Mouse (Mus musculus): ENCODE data around the gene Sdsl. TPM values are rescaled to one million over a fixed set of nuclear protein-coding genes. Genes with fewer than 3 reads are reported as not detected.

Sdsl gene
- polyA plus RNA-seq, 1 experiment from 2014 or later, result 8.6 TPM

DNA sequence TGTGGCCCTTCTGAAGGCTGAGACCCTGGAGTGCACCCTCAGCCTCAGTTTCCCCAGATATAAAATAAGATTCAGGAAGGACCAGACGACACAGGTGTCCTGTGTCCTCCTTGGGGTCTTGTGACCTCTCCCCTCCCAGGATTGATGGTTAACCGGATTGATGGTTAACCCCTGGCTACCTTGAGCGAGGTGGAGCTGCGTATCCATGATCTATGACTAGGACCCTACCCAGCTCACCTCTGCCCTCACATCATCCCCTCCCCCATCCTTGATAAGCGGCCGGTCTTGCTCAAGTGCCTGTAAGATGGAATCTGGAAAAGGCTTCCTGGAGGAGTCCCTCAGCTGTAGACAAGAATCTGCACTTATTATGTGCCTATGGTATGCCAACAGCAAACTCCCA lies 3.8 kb downstream of the Sdsl start:
- H3K4me2 ChIP-seq, result no peak overlapping the region
- ATAC-seq (replicated peaks; ENCODE audit: insufficient number of reproducible peaks, low FRiP score, low TSS enrichment), result no peak

DNA sequence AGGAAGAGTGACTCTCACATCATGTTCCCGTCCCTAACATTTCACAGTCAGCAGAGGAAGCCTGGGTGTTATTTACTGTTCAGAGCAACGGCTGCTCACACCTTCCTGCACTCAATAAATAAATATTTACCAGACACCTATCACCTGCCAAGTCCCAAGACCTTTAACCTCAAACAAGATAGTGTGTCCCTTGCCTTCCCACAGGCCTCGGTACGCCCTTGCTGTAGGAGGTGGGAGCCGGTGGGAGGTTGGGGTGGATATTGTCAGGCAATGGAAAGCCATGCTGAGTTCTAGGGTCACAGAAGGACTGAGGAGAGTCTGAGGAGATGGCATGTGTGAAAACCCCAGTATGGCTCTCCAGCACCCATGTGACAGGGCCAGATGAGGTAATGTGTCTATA lies 4.3 kb downstream of the Sdsl start:
- Histone ChIP-seq H3K9me3 (replicated peaks; ENCODE audit: control insufficient read depth, low read length) (no peaks in the 10 kb centered on the region; the same call in 1 of the 2 replicates), H3K9ac (ENCODE audit: low read depth, low read length) (no peak overlapping the region), H3K27ac (ENCODE audit: low read depth, low read length) (no peak overlapping the region), H3K4me1 (ENCODE audit: control insufficient read depth, insufficient read depth, low read length) (peaks cover 3% of the 10 kb centered on the region; the same call in 1 of the 2 replicates), H3K4me2 (no peak overlapping the region), H3K36me3 (ENCODE audit: control insufficient read depth, insufficient read depth, low read length) (no peaks in the 10 kb centered on the region), H3K4me3 (ENCODE audit: low read depth, low read length) (no peak overlapping the region), H3K27me3 (ENCODE audit: control insufficient read depth, insufficient read depth, low read length) (0 out of 2 replicates have a peak, but pooled peaks cover 3% of the 10 kb centered on the region)
- ATAC-seq (replicated peaks; ENCODE audit: insufficient number of reproducible peaks, low FRiP score, low TSS enrichment), result no peak
- 65% methylated on average over 5 of the region's 5 CpGs for WGBS (ENCODE audit: insufficient replicate concordance)

More for the DNA sequence above, 3.8 kb downstream of the Sdsl start:
- H3K27ac ChIP-seq (ENCODE audit: low read depth, low read length), result no peak overlapping the region
- no peaks in the 10 kb centered on the region for H3K36me3 ChIP-seq (ENCODE audit: control insufficient read depth, insufficient read depth, low read length)
- no peak overlapping the region for H3K4me3 ChIP-seq (ENCODE audit: low read depth, low read length)
- no peaks in the 10 kb centered on the region for H3K27me3 ChIP-seq (ENCODE audit: control insufficient read depth, insufficient read depth, low read length)
- WGBS (ENCODE audit: insufficient replicate concordance), result 80% methylated on average over 6 of the region's 6 CpGs
- no peak overlapping the region for H3K9ac ChIP-seq (ENCODE audit: low read depth, low read length)
- no peaks in the 10 kb centered on the region; the same call in 1 of the 2 replicates for H3K9me3 ChIP-seq (replicated peaks; ENCODE audit: control insufficient read depth, low read length)
- H3K4me1 ChIP-seq (ENCODE audit: control insufficient read depth, insufficient read depth, low read length), result peaks cover 3% of the 10 kb centered on the region; the same call in 1 of the 2 replicates

DNA sequence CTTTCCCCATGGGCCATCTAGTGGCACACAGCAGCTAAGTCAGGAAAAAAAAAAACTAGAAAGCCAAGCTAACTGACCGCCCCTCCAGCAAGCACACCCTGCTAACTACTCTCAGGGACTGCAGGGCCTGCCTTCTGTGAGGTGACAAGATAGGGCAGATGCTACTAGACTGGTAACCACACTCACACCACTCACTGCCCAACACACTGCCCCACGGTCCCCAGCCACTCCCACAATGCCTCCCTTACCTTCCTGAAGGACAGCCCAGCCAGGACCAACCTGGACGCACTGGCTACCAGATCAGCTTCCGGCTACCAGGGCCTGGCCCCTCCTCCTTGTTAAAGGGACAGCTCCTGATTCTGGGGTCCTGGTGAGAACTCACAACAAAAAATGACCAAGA lies 5.6 kb downstream of the Sdsl start:
- Histone ChIP-seq H3K27me3 (ENCODE audit: control insufficient read depth, insufficient read depth, low read length) (peaks cover 13% of the 10 kb centered on the region), H3K4me2 (peak overlapping the region; percentile 47), H3K36me3 (ENCODE audit: control insufficient read depth, insufficient read depth, low read length) (no peaks in the 10 kb centered on the region), H3K4me3 (ENCODE audit: low read depth, low read length) (peak overlapping the region; percentile 35), H3K4me1 (ENCODE audit: control insufficient read depth, insufficient read depth, low read length) (peaks cover 3% of the 10 kb centered on the region; the same call in 1 of the 2 replicates), H3K9ac (ENCODE audit: low read depth, low read length) (peak overlapping the region; percentile 56; the same call in 1 of the 2 replicates), H3K27ac (ENCODE audit: low read depth, low read length) (no peak overlapping the region), H3K9me3 (replicated peaks; ENCODE audit: control insufficient read depth, low read length) (no peaks in the 10 kb centered on the region; the same call in 1 of the 2 replicates)
- 6% methylated on average over 4 of the region's 4 CpGs for WGBS (ENCODE audit: insufficient replicate concordance)
- ATAC-seq (replicated peaks; ENCODE audit: insufficient number of reproducible peaks, low FRiP score, low TSS enrichment), result no peak

DNA sequence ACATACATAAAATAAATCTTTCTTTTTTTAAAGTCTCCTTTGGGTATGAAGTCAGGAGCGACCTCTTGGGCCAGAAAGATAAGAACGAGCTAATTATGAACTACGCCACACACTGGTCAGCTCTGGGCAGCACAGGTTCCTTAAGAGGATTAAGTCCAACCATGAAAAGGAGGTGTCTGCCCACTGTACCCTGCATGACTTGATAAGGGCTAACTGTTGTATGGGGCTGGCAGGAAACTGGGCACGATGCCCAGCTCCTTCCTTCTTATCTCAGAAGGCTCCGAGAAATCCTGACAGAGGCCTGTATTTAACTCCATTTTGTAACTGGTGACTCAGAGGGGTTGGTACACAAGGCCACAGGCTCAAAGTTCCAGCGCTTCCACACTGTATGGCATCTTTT lies 6.8 kb downstream of the Sdsl start:
- WGBS (ENCODE audit: insufficient replicate concordance), result 58% methylated on average over 6 of the region's 6 CpGs
- no peak for ATAC-seq (replicated peaks; ENCODE audit: insufficient number of reproducible peaks, low FRiP score, low TSS enrichment)
- no peak overlapping the region for H3K27ac ChIP-seq (ENCODE audit: low read depth, low read length)
- H3K9ac ChIP-seq (ENCODE audit: low read depth, low read length), result no peak overlapping the region
- H3K4me2 ChIP-seq, result no peak overlapping the region
- no peaks in the 10 kb centered on the region for H3K36me3 ChIP-seq (ENCODE audit: control insufficient read depth, insufficient read depth, low read length)
- peaks cover 3% of the 10 kb centered on the region for H3K4me1 ChIP-seq (ENCODE audit: control insufficient read depth, insufficient read depth, low read length)
- H3K27me3 ChIP-seq (ENCODE audit: control insufficient read depth, insufficient read depth, low read length), result peaks cover 21% of the 10 kb centered on the region
- H3K4me3 ChIP-seq (ENCODE audit: low read depth, low read length), result no peak overlapping the region
- H3K9me3 ChIP-seq (replicated peaks; ENCODE audit: control insufficient read depth, low read length), result no peaks in the 10 kb centered on the region; the same call in 1 of the 2 replicates

DNA sequence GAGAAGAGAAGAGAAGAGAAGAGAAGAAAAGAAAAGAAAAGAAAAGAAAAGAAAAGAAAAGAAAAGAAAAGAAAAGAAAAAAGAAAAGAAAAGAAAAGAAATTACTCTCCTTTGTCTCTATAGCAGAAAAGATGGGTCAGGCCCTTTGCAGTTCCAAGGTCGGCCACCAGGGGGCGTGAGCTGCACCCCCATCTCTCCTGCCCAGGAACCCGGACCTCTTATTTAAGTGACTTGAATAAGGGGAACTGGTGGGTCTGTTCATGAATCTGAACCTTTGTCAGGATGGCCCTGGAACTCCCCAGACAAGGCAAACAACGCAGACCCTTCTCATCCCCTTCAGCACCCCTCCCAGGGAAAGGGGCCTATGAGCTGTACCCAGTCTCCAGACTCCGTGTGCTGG lies 7.5 kb downstream of the Sdsl start:
- no peaks in the 10 kb centered on the region; the same call in 1 of the 2 replicates for H3K9me3 ChIP-seq (replicated peaks; ENCODE audit: control insufficient read depth, low read length)
- no peak overlapping the region for H3K9ac ChIP-seq (ENCODE audit: low read depth, low read length)
- no peak overlapping the region for H3K27ac ChIP-seq (ENCODE audit: low read depth, low read length)
- WGBS (ENCODE audit: insufficient replicate concordance), result 38% methylated on average over 5 of the region's 5 CpGs
- peaks cover 22% of the 10 kb centered on the region for H3K27me3 ChIP-seq (ENCODE audit: control insufficient read depth, insufficient read depth, low read length)
- ATAC-seq (replicated peaks; ENCODE audit: insufficient number of reproducible peaks, low FRiP score, low TSS enrichment), result no peak
- no peaks in the 10 kb centered on the region for H3K36me3 ChIP-seq (ENCODE audit: control insufficient read depth, insufficient read depth, low read length)
- no peak overlapping the region for H3K4me2 ChIP-seq
- H3K4me3 ChIP-seq (ENCODE audit: low read depth, low read length), result no peak overlapping the region
- H3K4me1 ChIP-seq (ENCODE audit: control insufficient read depth, insufficient read depth, low read length), result peaks cover 3% of the 10 kb centered on the region

DNA sequence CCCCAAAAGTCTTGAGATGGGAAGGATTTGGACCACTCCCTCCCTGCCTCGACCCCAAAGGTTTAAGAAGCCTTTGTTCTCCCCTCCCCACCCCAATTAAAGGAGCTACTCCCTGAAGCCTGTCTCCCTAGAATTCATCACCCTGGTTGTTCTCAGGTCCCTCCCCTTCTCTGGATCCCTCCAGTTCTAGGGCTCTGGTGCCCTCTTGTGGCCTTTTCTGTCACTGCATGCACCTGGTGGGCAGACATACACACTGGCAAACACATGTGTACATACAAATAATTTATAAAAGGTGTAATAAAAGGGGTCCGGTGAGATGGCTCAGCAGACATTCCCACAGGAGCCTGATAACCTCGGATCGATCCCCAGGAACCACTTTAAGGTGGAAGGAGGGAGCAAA lies 8.3 kb downstream of the Sdsl start:
- Histone ChIP-seq H3K27ac (ENCODE audit: low read depth, low read length) (no peak overlapping the region), H3K4me2 (no peak overlapping the region), H3K9me3 (replicated peaks; ENCODE audit: control insufficient read depth, low read length) (no peaks in the 10 kb centered on the region; the same call in 1 of the 2 replicates), H3K36me3 (ENCODE audit: control insufficient read depth, insufficient read depth, low read length) (no peaks in the 10 kb centered on the region), H3K4me3 (ENCODE audit: low read depth, low read length) (no peak overlapping the region), H3K4me1 (ENCODE audit: control insufficient read depth, insufficient read depth, low read length) (peaks cover 3% of the 10 kb centered on the region), H3K27me3 (ENCODE audit: control insufficient read depth, insufficient read depth, low read length) (peaks cover 22% of the 10 kb centered on the region), H3K9ac (ENCODE audit: low read depth, low read length) (no peak overlapping the region)
- WGBS (ENCODE audit: insufficient replicate concordance), result 57% methylated on average over 4 of the region's 4 CpGs
- no peak for ATAC-seq (replicated peaks; ENCODE audit: insufficient number of reproducible peaks, low FRiP score, low TSS enrichment)

DNA sequence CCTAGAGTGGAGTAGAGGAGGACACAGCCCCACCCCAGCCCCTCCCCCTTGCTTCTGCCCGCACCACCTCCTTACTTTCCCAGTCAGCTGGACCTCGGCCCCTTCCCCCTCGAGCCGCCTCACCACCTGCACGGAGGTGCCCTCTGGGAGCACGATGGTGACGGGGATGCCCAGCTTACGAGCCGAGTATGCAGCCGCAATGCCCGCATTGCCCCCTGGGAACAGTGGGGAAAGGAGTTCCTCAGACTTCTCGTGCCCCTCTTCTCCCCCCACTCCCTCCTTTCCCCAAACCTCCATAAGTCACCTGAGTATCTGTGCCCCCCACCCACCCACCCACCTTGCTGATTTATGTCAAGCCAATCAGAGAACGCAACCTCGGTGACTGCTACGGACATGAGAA lies 10.7 kb downstream of the Sdsl start:
- Histone ChIP-seq H3K27me3 (ENCODE audit: control insufficient read depth, insufficient read depth, low read length) (peaks cover 25% of the 10 kb centered on the region), H3K4me3 (ENCODE audit: low read depth, low read length) (no peak overlapping the region), H3K36me3 (ENCODE audit: control insufficient read depth, insufficient read depth, low read length) (no peaks in the 10 kb centered on the region), H3K9me3 (replicated peaks; ENCODE audit: control insufficient read depth, low read length) (no peaks in the 10 kb centered on the region; the same call in 1 of the 2 replicates), H3K4me2 (no peak overlapping the region), H3K4me1 (ENCODE audit: control insufficient read depth, insufficient read depth, low read length) (peaks cover 3% of the 10 kb centered on the region), H3K9ac (ENCODE audit: low read depth, low read length) (no peak overlapping the region), H3K27ac (ENCODE audit: low read depth, low read length) (no peak overlapping the region)
- ATAC-seq (replicated peaks; ENCODE audit: insufficient number of reproducible peaks, low FRiP score, low TSS enrichment), result no peak
- 76% methylated on average over 15 of the region's 15 CpGs for WGBS (ENCODE audit: insufficient replicate concordance)

DNA sequence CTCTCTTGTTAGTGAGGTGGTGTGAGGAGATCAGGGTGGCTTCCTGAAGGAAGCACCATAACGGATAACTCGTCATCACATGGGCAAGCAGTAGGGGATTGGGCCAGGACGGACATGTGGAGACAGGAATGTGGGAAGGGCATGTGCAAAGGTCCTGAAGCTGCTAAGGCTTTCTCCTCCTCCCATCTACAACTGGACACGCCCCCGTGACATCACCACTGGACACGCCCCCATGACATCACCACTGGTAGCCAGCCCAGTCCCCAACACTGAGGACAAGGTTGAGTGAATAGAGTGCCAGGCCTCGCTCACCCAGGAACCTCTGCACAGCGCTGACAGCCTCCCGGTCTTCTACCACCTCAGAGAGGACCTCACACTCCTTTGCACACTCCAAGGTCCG lies 13.5 kb downstream of the Sdsl start:
- Histone ChIP-seq H3K27me3 (ENCODE audit: control insufficient read depth, insufficient read depth, low read length) (peaks cover 37% of the 10 kb centered on the region), H3K9ac (ENCODE audit: low read depth, low read length) (no peak overlapping the region), H3K27ac (ENCODE audit: low read depth, low read length) (no peak overlapping the region), H3K4me3 (ENCODE audit: low read depth, low read length) (no peak overlapping the region), H3K9me3 (replicated peaks; ENCODE audit: control insufficient read depth, low read length) (no peaks in the 10 kb centered on the region; the same call in 1 of the 2 replicates), H3K4me1 (ENCODE audit: control insufficient read depth, insufficient read depth, low read length) (no peaks in the 10 kb centered on the region; the same call in 1 of the 2 replicates), H3K4me2 (no peak overlapping the region), H3K36me3 (ENCODE audit: control insufficient read depth, insufficient read depth, low read length) (no peaks in the 10 kb centered on the region)
- ATAC-seq (replicated peaks; ENCODE audit: insufficient number of reproducible peaks, low FRiP score, low TSS enrichment), result no peak
- WGBS (ENCODE audit: insufficient replicate concordance), result 61% methylated on average over 10 of the region's 10 CpGs

DNA sequence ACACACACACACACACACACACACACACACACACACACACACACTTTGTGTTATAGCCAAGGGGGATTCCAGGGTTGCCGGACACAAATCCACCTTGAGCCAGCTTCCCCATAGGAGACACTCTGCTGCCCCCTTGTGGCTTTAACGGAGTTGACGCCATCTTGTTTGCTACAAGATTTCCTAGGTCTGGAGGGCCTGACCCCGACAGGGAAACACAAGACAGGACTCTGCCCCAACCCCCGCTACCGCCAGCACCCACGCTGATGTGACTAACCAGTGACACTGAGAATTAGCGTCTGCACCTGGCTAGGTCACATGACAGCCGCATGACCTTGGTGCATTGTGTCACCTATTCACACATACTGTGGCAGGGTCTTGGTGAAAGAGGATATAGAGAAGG lies 15.0 kb downstream of the Sdsl start:
- H3K4me2 ChIP-seq, result no peak overlapping the region
- no peak overlapping the region for H3K9ac ChIP-seq (ENCODE audit: low read depth, low read length)
- H3K9me3 ChIP-seq (replicated peaks; ENCODE audit: control insufficient read depth, low read length), result no peaks in the 10 kb centered on the region
- no peak overlapping the region for H3K4me3 ChIP-seq (ENCODE audit: low read depth, low read length)
- no peak overlapping the region for H3K27ac ChIP-seq (ENCODE audit: low read depth, low read length)
- H3K36me3 ChIP-seq (ENCODE audit: control insufficient read depth, insufficient read depth, low read length), result no peaks in the 10 kb centered on the region
- no peak for ATAC-seq (replicated peaks; ENCODE audit: insufficient number of reproducible peaks, low FRiP score, low TSS enrichment)
- no peaks in the 10 kb centered on the region; the same call in 1 of the 2 replicates for H3K4me1 ChIP-seq (ENCODE audit: control insufficient read depth, insufficient read depth, low read length)
- WGBS (ENCODE audit: insufficient replicate concordance), result 3% methylated on average over 9 of the region's 9 CpGs
- H3K27me3 ChIP-seq (ENCODE audit: control insufficient read depth, insufficient read depth, low read length), result peaks cover 31% of the 10 kb centered on the region

Data from heart, embryonic 11.5 days (tissue).